Mouse (Mus musculus) urinary bladder, postnatal 4 days (tissue): ENCODE measurements around the gene Dusp16.

Experiments used
- DNase-seq, 2 experiments: peaks; one replicate each; pipeline ENCODE4 v3.0.0; 2021 to 2022; ENCODE audit warnings: low spot score in 2 of 2

The Dusp16 gene

GRCm38 (mm10) chr6:134792141-134793045 is at the start of gene Dusp16:
Gene Dusp16, minus strand, starts transcription at chr6:134792625.
- peak; percentile 73 to 86 for DNase-seq

- no peak for DNase-seq
Measured at GRCm38 (mm10) chr6:134840346-134840745, 47.9 kb upstream of the Dusp16 start.

GRCm38 (mm10) chr6:134838111-134838510 is 45.7 kb upstream of the Dusp16 start:
- DNase-seq, result no peak

GRCm38 (mm10) chr6:134834585-134835251 is 42.3 kb upstream of the Dusp16 start:
- no peak for DNase-seq

- no peak for DNase-seq
Measured at GRCm38 (mm10) chr6:134830776-134831175, 38.4 kb upstream of the Dusp16 start.

GRCm38 (mm10) chr6:134829786-134830700 is 37.6 kb upstream of the Dusp16 start, which contains the start of gene Crebl2:
Gene Crebl2, plus strand, starts transcription at chr6:134830154.
- peak; percentile 100 for DNase-seq

- no peak for DNase-seq
Measured at GRCm38 (mm10) chr6:134822844-134823243, 30.4 kb upstream of the Dusp16 start.

GRCm38 (mm10) chr6:134820411-134820810 is 28.0 kb upstream of the Dusp16 start:
- no peak for DNase-seq

GRCm38 (mm10) chr6:134819741-134820140 is 27.3 kb upstream of the Dusp16 start:
- no peak for DNase-seq

GRCm38 (mm10) chr6:134817051-134817928 is 24.9 kb upstream of the Dusp16 start:
- DNase-seq, result no peak

- no peak for DNase-seq
Measured at GRCm38 (mm10) chr6:134813066-134813465, 20.6 kb upstream of the Dusp16 start.

- DNase-seq, result no peak
Measured at GRCm38 (mm10) chr6:134807794-134808193, 15.4 kb upstream of the Dusp16 start.

GRCm38 (mm10) chr6:134807091-134807490 is 14.7 kb upstream of the Dusp16 start:
- no peak for DNase-seq

GRCm38 (mm10) chr6:134806130-134806529 is 13.7 kb upstream of the Dusp16 start:
- no peak for DNase-seq

GRCm38 (mm10) chr6:134804736-134805277 is 12.4 kb upstream of the Dusp16 start:
- no peak for DNase-seq

- no peak for DNase-seq
Measured at GRCm38 (mm10) chr6:134802641-134803043, 10.2 kb upstream of the Dusp16 start.

- no peak for DNase-seq
Measured at GRCm38 (mm10) chr6:134801483-134801882, 9.1 kb upstream of the Dusp16 start.

GRCm38 (mm10) chr6:134796297-134796696 is 3.9 kb upstream of the Dusp16 start:
- no peak for DNase-seq

- peak; percentile 69 to 83 for DNase-seq
Measured at GRCm38 (mm10) chr6:134793911-134794520, 1.6 kb upstream of the Dusp16 start.
